Mouse (Mus musculus): ENCODE results near the gene Wdfy2.
A peak's percentile ranks its signal among the peaks of the same experiment; 100 is the strongest.
"Not testable (repeated sequence)": the region's sequence is repeated elsewhere in the genome, so short reads cannot be mapped to it uniquely, and the experiment has no call there.

The Wdfy2 gene

DNA sequence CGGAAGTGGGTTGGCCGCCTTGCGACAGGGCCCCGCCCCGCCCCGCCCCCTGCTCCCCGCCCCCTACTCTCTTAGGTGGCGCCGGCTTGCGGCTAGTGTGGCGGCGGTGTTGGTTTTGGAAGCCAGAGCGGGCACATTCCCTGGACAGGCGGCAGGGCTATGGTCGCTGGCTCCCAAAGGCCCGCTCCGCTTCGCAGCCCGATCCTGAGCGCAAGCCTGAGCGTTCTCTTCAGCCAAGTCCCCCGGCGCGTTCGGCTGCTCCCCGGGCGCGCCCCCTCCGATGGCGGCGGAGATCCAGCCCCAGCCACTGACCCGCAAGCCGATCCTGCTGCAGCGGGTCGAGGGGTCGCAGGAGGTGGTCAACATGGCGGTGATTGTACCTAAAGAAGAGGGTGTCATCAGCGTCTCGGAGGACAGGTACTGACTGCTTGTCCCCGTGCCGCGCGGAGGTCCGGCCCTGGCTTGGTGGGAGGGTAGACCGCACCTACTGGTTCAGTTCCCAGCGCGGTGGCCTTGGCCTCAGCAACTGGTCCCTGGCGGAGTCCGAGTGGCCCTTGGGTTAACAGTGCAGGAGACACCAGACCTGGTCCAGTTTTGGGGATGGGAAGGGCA is at the start of gene Wdfy2:
TSS of gene Wdfy2 (plus strand) at position 38 of the 612 bp plus-strand sequence.
- DNase-seq: peak in 1 of 2 experiments; percentile 72

DNA sequence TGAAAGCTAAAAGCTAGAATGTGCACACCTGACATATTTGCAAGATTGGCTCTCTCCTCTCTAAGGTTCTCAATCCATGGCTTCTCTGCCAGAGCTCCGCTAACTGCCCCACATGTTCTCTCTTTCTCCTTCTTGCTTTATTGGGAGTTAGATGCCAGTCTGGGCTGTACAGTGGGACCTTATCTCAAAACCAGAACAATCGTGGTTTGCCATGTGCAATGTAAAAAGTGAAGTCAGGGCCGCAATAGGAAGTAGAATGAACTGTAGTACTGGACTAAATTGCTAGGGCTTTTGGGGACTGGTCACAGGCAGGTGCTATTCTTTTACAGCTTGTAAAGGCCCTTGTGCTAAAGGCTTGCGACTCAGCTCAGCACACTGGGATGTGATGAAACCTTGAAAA is 48.2 kb upstream of the Wdfy2 start:
- no peak for DNase-seq

DNA sequence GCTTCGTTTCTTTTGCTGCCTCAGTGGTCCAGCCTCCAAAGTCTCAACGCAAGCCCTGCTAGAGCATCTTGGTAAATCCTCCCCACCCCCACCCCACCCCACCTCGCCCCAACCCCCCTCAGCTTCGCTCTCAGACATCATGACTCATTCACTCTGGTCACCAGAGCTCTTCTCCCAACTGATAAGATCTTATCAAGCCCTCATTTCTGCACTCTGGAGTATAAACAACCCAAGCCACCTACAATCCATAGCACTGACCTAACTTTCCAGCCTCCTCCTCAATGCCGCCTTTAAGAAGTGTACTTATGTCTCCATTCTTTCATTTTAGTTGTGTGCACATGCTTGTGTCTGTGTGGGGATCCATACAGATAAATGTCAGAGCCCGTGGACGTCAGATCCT is 41.8 kb upstream of the Wdfy2 start:
- DNase-seq: no peak

DNA sequence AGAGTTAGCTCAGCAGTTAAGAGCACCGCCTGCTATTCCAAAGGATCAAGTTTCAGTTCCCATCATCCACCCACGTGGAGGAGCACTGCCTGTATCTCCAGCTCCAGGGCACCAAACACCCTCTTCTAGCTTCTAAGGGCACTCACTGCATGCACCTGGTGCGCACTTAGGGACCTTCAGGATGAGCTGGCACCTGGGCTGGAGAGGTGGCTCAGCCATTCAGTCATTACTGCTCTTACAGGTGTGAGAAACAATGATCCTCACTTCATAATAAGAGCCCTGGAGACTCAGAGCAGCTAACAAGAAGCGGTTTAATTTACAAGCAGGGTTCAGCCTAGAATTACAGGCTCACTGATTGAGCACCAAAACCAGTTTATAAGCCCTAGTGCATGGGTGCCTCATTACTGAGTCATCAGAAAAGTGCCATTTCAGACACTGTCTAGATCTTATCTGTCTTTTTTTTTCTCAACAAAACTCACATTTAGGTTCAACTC is 38.8 kb upstream of the Wdfy2 start:
- no peak for DNase-seq

DNA sequence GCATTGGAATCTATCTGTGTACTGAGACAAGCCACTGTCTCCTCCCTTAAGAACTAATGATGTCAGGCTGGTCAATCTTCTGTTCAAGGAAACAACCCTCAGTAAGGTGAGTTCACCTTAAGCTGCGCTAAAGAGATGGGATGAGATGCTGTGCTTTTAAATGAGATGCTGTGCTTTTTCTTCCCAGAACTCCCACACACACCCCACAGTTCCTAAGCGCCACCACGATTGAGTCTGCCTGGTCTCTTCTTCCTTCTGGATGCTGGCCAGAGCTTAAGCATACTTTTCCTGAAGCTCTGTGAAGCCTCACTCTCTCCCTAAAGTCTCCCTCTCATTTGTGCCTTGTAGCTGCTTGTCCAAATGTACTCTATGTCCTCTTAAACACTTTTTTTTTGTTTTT is 36.7 kb upstream of the Wdfy2 start:
- DNase-seq: no peak

DNA sequence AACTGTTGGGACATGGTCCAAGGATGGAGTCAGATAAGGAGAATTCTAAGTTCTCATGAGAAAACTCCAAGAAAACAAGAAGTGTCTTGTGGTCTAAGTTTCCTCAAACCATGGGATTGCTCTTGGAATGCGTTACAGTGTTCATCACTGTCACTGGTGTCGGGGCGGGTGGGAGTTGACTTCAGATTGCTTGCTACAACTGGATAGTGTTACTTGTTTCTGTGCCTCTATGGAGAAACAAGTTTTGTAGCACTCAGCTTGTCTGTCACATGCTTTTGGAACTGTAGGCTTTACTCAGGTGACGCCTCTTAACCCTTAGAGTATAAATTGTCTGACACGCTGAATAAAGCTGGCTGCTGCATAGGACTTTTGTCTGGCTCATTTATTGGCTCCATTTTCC is 34.3 kb upstream of the Wdfy2 start:
- no peak for DNase-seq

DNA sequence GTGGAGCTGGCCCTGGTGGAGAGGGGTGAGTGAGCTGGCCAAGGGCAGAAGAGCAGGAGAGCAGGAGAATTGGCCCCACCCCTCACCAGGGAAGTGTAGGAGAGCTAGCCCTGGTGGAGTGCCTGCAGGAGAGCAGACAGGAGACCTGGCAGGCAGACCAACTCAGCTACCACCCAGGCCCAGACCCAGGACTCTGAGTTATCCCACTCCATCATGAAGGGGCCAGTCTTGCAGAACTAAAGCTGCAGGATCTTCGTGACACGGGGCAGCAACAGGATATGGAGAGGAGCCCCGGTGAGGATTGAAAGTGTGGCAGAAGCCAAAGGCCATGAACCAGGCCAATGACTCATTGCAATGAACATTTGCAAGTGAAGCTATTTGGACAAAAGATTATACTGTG is 30.6 kb upstream of the Wdfy2 start:
- DNase-seq: no peak

DNA sequence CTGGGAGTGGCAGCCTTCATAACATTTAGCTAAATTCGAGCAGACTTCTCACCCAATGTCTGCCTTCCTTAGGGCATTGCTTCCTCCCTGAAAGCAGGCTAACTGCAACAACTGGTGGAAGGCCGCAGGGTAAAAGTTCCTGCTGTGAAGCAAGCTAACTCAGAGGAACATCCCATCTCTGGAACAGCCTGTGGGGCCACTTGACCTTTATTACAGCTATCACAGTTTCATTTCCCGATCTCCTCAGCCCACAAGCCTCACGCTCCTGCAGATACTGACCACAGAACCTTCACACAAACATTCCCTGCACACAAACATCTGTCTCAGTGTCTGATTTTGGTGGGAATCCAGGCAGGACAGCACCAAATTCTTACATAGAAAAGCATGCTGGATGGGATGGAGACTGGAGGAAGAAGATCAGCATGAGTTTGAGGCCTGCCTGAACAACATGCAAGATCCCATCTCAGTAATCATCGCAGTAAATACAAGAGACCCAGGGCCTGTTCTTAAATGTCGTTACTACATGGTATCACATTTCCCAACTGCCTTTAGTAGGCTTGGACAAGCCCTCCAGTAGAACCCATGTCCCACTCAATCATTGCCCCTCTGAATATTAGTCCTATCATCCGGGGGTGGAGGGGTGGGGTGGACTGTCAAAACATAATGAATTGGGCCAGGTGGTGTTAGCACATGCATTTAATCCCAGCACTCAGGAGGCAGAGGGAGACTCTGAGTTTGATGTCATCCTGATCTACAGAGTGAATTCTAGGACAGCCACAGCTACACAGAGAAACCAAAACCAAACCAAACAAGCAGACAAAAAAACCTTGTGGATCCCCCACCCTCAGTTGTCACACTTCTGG is 28.6 kb upstream of the Wdfy2 start:
- DNase-seq: no peak

DNA sequence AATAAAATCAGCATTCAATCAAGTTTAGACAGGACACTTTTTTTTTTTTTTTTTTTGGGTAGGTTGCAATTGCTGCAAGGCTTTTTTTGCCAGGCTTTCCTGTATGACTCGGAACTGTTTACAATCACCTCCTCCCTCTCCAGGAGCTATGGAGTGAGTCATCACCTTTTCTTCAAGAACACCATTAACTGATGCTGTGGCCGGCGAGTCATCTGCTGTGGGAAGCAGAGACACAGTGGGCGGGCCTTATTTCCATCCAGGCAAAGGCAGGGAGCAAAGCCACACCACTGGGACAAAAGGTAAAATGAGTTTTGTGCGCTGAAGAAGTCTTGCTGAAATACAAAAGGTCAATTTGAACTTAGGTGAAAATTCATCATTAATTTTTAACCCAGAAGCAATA is 24.7 kb upstream of the Wdfy2 start:
- DNase-seq: no peak

DNA sequence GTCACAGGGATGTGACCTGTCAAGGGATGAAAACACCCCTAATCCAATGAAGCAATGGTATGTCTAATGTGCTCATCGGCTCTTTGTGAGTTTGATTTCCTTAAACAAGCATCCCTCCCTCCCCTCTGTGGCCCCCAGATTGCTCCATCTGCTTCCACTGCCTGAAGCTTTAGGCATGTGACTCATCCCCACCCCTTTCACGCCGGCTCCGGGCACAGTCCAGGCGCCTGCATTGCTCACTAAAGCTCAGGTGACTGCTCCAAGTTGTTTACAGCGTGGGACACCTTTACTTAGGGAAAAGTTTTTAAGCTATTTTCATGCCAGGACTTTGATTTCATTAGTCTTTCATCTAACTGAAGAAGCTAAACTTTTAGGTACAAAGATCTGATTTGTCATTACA is 22.9 kb upstream of the Wdfy2 start:
- DNase-seq: no peak

DNA sequence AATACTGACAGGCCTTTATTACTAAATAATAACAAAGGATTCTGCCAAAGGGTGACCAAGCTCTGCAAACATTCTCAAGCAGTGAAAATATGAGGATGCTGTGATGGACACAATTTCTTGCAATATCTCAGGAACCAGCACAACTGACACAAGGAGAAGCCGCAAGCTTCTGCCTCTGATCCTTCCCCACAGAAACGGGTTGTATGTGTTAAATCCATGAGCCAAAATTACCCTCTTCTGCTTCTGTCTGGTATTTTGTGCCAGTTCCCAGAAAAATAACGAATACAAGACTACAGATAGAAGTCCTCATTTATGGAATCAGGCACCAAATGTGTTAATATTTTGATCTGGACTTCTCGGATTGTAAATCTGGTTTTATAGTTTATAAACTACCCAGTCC is 20.7 kb upstream of the Wdfy2 start:
- DNase-seq: no peak

DNA sequence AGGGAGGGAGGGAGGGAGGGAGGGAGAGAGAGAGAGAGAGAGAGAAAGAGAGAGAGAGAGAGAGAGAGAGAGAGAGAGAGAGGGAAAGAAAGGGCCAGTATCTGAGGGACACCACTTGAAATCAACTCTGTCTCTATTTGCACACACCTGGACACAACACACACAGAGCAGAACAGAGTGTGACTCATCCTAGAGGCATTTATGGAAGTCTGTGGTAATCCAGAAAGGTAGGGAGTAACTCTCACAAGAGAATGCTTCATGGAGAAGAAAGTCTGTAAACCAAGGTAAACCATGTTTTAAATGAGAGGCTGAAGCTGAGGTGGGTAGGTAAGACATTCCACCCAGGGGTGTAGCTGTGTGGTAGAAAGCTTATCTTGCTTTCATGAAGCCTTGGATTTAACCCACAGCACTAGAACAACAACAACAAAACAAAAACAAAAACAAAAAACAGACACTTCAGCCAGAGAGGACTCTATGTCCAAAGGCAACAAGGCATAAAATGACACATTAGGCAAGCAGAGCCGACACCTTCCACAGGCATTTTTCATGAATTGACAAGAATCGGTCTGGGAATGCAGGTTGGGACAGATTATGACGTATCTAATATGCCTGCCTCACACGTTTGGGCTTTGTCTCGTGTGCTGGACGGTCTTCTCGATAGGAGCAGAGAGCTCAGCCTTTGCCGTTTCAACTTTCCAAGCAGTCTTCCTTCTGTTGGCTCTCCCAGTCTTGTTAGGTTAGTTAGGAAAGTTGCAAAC is 11.7 kb upstream of the Wdfy2 start:
- no peak for DNase-seq

DNA sequence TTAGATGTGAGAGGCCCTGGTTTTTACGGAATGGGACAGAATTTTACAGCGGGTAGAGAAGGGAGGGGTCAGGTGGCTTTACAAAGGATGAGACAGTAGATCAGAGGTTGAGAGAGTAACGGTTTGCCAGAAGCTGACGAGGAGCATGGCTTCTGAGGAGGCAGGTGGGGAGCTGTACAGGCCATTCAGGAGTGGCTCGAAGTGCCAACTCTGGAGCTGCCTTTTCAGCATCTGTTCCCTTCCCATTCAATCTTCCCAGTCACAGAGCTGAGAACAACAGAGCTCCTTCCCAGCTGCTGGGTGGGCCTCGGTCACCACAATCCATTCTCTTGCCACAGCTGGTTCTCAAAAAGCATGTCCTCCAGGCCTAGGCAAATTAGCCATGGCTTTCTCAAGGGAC is 8.2 kb upstream of the Wdfy2 start:
- DNase-seq: no peak

DNA sequence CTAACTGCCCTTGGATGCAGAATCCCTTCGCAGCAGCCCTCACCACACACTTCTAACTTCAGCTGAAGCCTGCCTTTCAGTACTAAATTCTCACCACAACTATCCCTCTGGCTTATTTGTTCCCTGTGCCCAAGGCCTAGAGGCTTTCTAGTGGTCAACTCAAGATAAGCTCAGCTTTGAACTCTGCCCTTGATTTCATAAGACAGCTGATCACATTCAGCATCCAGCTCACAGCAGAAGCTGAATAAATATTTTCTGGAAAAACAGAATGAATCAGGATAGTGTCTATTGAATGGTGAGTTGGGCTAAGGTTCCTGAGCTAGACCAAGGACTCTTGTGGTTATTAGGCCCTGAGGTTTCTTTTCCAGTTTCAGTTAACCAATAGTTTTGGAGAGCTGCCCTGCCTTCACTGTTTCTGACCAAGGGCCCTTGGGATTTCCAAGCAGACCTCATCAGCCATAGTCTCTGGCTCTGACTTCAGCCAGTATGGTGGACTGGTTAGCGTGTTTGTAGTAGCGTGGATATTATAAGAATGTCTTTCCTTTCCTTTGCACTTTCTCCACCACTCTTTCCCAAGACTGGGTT is 5.7 kb upstream of the Wdfy2 start:
- no peak for DNase-seq

DNA sequence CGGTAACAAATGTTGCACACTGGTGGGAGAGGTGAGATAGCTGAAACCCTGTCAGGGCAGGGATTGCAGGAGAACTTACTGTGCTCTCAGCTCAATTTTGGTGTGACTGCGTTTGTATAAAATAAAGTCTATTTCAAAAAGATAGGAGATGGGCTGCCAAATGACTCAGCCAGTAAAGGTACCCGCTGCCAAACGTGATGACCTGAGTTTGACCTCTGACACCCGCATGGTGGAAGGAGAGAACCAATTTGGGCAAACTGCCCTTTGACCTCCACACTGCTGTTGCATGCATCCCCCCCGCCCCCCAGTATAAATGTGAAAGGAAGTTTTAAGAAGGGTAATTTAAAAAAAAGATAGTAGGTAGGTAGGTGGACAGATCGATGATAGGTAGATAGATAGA is 4.4 kb upstream of the Wdfy2 start:
- no peak for DNase-seq

DNA sequence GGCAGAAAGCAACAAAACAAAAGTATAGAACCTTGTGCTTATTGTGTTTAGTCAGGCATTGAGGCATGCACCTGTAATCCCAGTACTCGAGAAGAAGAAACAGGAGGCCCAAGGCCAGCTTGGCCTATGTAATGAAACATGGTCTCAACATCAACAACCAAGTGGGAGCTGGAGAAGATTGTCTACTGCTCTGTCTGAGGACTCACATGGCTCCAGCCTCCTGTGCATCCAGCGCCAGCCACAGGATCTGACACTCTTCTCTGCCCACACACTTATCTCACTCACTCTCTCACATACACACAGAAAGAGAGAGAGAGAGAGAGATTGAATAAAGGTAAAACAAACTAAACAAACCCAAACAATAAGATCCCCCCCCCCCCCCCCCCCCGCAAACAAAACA is 3.9 kb upstream of the Wdfy2 start:
- DNase-seq: no peak

DNA sequence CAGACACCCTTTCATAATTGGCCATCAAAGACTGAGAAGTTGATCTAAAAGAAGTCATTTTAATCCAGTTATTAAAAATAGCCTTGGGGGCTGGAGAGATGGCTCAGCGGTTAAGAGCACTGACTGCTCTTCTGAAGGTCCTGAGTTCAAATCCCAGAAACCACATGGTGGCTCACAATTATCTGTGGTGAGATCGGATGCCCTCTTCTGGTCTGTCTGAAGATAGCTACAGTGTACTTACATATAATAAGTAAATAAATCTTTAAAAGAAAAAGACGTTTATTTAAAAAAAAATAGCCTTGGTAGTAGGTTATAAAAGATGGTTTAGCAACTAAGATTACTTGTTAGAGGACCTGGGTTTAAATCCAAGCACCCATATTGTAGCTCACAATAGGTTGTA is 1.7 kb upstream of the Wdfy2 start:
- not testable (repeated sequence) for DNase-seq

DNA sequence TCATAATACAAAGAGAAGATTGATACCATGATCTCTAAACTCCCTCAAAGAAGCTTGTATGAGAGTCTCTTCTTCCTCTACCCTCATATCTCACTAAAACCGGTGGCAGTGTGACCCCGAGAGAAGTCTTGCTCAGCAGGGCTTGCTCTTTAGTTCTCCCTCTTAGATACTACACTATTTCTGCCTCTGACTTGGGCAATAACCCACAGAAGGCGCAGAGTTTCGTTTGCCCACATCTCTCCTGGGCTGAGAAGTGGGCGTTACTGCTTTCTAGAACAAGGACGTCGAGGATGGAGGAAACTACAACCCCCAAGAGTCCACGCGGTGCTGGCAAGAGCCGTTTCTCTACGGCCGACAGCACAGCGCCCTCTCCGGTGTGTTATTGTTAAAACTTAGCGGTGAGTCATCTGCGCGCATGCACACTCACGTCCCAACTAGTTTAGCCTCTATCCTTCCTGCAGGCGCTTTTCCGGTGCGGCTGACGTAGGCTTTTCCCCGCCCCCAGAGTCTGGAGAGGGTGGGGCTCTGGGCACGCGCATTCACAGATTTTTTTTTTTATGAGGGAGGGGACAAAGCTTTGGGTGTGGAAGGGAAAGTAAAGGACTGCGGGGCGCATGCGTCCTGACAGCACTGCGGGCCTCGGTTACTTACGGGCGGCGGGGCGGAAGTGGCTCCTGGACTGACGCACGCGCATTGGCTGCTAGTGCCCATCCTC is 395 bp upstream of the Wdfy2 start:
- peak; percentile 98 to 99 for DNase-seq

DNA sequence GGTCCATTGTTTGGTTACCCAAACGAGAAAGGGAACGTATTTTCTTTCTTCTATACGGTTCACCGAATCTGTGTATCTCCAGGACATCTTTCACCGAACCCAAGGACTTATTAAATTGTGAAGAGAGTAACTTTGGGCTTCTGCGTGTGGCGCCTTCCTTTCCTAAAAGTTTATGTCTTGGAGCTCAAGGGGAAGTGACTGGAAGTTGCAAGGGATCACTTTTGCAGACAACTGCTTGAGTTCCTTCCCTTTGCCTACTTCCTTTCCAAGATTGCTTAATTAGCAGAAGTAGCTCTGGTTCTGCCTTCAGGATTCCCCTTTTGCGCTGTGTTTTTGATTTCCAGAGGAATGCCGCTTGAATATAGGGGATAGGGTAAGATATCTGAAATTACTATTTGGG is 858 bp downstream of the Wdfy2 start:
- DNase-seq: no peak

DNA sequence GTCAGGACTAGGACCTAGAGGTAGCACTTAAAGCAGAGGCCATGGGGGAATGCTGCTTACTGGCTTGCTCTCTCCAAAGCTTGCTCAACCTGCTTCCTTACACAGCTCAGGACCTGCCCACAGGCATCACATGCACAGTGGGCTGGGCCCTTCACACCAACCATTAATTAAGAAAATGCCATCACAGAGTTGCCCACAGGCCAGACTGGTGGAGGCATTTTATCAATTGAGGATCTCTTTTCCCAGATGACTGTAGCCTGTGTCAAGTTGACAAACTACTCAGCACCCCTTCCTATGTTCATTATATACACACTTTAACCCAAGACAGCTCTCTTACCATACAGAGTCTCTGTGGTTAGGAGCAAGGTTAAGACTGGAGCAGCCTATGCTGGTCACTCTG is 4.2 kb downstream of the Wdfy2 start:
- no peak for DNase-seq

DNA sequence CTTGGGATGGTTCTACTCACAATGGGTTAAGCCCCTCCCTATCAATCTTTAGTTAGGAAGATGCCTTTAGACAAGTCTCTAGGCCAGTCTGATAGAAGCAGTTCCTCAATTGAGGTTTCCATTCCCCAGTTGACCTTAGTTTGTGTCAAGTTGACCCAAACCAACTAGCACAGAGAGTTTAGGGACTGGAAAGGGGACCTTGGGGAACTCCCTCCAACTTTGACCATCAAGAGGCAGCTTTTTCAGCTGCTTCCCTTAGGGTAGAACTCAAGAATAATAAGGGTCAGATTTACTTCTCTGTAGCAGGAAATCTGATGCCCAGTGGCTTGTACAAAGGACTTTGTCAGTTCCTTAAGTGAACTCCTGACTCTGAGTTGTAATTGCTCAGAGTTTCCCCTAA is 5.0 kb downstream of the Wdfy2 start:
- DNase-seq: no peak

DNA sequence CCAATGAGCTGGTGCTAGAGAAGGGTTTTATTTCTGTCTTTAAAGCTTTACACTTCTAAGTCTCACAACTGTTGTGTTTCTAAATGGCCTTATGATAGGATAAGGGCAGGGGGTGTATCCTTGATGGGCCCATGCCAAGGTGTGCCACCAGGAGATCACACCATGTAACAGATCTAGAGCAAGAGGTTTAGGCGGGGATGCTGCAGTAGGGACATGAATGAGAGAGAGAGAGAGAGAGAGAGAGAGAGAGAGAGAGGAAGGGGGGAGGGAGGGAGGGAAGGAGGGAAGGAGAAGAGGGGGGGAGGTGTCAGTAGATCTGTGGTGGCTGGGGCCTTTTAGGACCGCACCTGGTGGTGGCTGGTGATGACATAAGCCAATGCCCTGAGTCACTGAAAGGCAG is 5.5 kb downstream of the Wdfy2 start:
- no peak for DNase-seq

DNA sequence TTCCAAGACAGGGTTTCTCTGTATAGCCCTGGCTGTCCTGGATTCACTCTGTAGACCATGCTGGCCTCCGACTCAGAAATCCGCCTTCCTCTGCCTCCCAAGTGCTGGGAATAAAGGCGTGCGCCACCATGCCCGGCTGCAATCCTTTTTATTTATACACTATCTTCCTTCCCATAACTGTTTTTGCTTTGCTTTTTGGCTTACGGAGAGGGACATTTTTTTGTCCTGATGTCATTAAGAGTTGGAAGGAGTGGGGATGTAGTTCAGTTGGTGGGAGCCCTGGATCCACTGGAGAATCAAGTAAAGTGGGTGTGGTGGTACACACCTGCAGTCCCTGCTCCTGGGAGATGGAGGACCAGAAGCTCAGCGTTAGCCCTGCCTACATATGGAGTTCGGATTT is 6.7 kb downstream of the Wdfy2 start:
- DNase-seq: no peak

Measured in cerebellum, adult 18-20 months (tissue).